Mouse (Mus musculus): ENCODE measurements around the gene Sema6b. TPM values are rescaled to one million over a fixed set of nuclear protein-coding genes. Genes with fewer than 3 reads are reported as not detected.
"Not testable (repeated sequence)": the region's sequence is repeated elsewhere in the genome, so short reads cannot be mapped to it uniquely, and the experiment has no call there.

Sema6b gene
- polyA plus RNA-seq, 1 experiment: 0.21 TPM

GRCm38 (mm10) chr17:56108334-56109044, 31.7 kb downstream of the Sema6b start:
- Histone ChIP-seq H3K27ac (ENCODE audit: insufficient read depth, low read length) (no peak overlapping the region), H3K4me3 (ENCODE audit: insufficient read depth, low read length) (no peak overlapping the region), H3K4me1 (ENCODE audit: control insufficient read depth, insufficient read depth, low read length) (no peaks in the 10 kb centered on the region)
- TF ChIP-seq POLR2A (IDR thresholded peaks at IDR 0.05; ENCODE audit: low read depth, low read length) (no peak), CTCF (IDR thresholded peaks at IDR 0.05; ENCODE audit: borderline replicate concordance, insufficient read depth, low read length) (no peak)

- no peak overlapping the region for H3K27ac ChIP-seq (ENCODE audit: insufficient read depth, low read length)
- no peaks in the 10 kb centered on the region for H3K4me1 ChIP-seq (ENCODE audit: control insufficient read depth, insufficient read depth, low read length)
- TF ChIP-seq POLR2A (IDR thresholded peaks at IDR 0.05; ENCODE audit: low read depth, low read length): no peak
- TF ChIP-seq CTCF (IDR thresholded peaks at IDR 0.05; ENCODE audit: borderline replicate concordance, insufficient read depth, low read length): no peak
- H3K4me3 ChIP-seq (ENCODE audit: insufficient read depth, low read length): no peak overlapping the region
Observed at GRCm38 (mm10) chr17:56107736-56108135, 32.4 kb downstream of the Sema6b start.

- Histone ChIP-seq H3K4me1 (ENCODE audit: control insufficient read depth, insufficient read depth, low read length) (no peaks in the 10 kb centered on the region), H3K4me3 (ENCODE audit: insufficient read depth, low read length) (no peak overlapping the region), H3K27ac (ENCODE audit: insufficient read depth, low read length) (no peak overlapping the region)
- TF ChIP-seq POLR2A (IDR thresholded peaks at IDR 0.05; ENCODE audit: low read depth, low read length) (no peak), CTCF (IDR thresholded peaks at IDR 0.05; ENCODE audit: borderline replicate concordance, insufficient read depth, low read length) (no peak)
Observed at GRCm38 (mm10) chr17:56106981-56107380, 33.2 kb downstream of the Sema6b start.

- not testable (repeated sequence) for H3K4me3 ChIP-seq (ENCODE audit: insufficient read depth, low read length); H3K27ac ChIP-seq (ENCODE audit: insufficient read depth, low read length); H3K4me1 ChIP-seq (ENCODE audit: control insufficient read depth, insufficient read depth, low read length)
Observed at GRCm38 (mm10) chr17:56106436-56106835, 33.7 kb downstream of the Sema6b start.

GRCm38 (mm10) chr17:56104821-56105220, 35.3 kb downstream of the Sema6b start:
- not testable (repeated sequence) for H3K4me3 ChIP-seq (ENCODE audit: insufficient read depth, low read length); H3K4me1 ChIP-seq (ENCODE audit: control insufficient read depth, insufficient read depth, low read length)

GRCm38 (mm10) chr17:56103465-56104285, 36.5 kb downstream of the Sema6b start:
- Histone ChIP-seq H3K4me1 (ENCODE audit: control insufficient read depth, insufficient read depth, low read length) (no peaks in the 10 kb centered on the region), H3K4me3 (ENCODE audit: insufficient read depth, low read length) (no peak overlapping the region), H3K27ac (ENCODE audit: insufficient read depth, low read length) (no peak overlapping the region)
- TF ChIP-seq CTCF (IDR thresholded peaks at IDR 0.05; ENCODE audit: borderline replicate concordance, insufficient read depth, low read length): no peak
- TF ChIP-seq POLR2A (IDR thresholded peaks at IDR 0.05; ENCODE audit: low read depth, low read length): no peak

More at GRCm38 (mm10) chr17:56104821-56105220, 35.3 kb downstream of the Sema6b start:
- H3K27ac ChIP-seq (ENCODE audit: insufficient read depth, low read length): not testable (repeated sequence)

- no peaks in the 10 kb centered on the region for H3K4me1 ChIP-seq (ENCODE audit: control insufficient read depth, insufficient read depth, low read length)
- no peak overlapping the region for H3K27ac ChIP-seq (ENCODE audit: insufficient read depth, low read length)
- no peak overlapping the region for H3K4me3 ChIP-seq (ENCODE audit: insufficient read depth, low read length)
- no peak for TF ChIP-seq POLR2A (IDR thresholded peaks at IDR 0.05; ENCODE audit: low read depth, low read length)
- TF ChIP-seq CTCF (IDR thresholded peaks at IDR 0.05; ENCODE audit: borderline replicate concordance, insufficient read depth, low read length): no peak
Observed at GRCm38 (mm10) chr17:56102927-56103326, 37.2 kb downstream of the Sema6b start.

GRCm38 (mm10) chr17:56102158-56102557, 38.0 kb downstream of the Sema6b start:
- Histone ChIP-seq H3K27ac (ENCODE audit: insufficient read depth, low read length) (no peak overlapping the region), H3K4me1 (ENCODE audit: control insufficient read depth, insufficient read depth, low read length) (no peaks in the 10 kb centered on the region), H3K4me3 (ENCODE audit: insufficient read depth, low read length) (no peak overlapping the region)
- TF ChIP-seq CTCF (IDR thresholded peaks at IDR 0.05; ENCODE audit: borderline replicate concordance, insufficient read depth, low read length): no peak
- TF ChIP-seq POLR2A (IDR thresholded peaks at IDR 0.05; ENCODE audit: low read depth, low read length): no peak

GRCm38 (mm10) chr17:56100811-56101210, 39.3 kb downstream of the Sema6b start:
- H3K27ac ChIP-seq (ENCODE audit: insufficient read depth, low read length): no peak overlapping the region
- no peaks in the 10 kb centered on the region for H3K4me1 ChIP-seq (ENCODE audit: control insufficient read depth, insufficient read depth, low read length)
- H3K4me3 ChIP-seq (ENCODE audit: insufficient read depth, low read length): no peak overlapping the region
- TF ChIP-seq POLR2A (IDR thresholded peaks at IDR 0.05; ENCODE audit: low read depth, low read length) (no peak), CTCF (IDR thresholded peaks at IDR 0.05; ENCODE audit: borderline replicate concordance, insufficient read depth, low read length) (no peak)
